Mouse (Mus musculus) erythroblast, embryonic 14.5 days (primary cell): ENCODE measurements around the gene Imp3.

Experiments
- GATA1 ChIP-seq: IDR thresholded peaks from 2 replicates; pipeline ENCODE4 v1.6.1; 2012; ENCODE audit warnings: low read length, inconsistent platforms, mixed read lengths
- TAL1 ChIP-seq: IDR thresholded peaks from 3 replicates; pipeline ENCODE4 v1.6.1; 2012; ENCODE audit warnings: low read length, inconsistent platforms, mixed read lengths

- TF ChIP-seq GATA1, result no peak; the same call in 1 of the 2 replicates
- TF ChIP-seq TAL1, result no peak
Observed at GRCm38 (mm10) chr9:56950414-56951400, 13.4 kb downstream of the Imp3 start, which contains the start of gene Snupn.
